Mouse (Mus musculus): Measurements from ENCODE around the gene Nectin4. TPM values are rescaled to one million over a fixed set of nuclear protein-coding genes. Genes with fewer than 3 reads are reported as not detected.
A peak's percentile ranks its signal among the peaks of the same experiment; 100 is the strongest.

The Nectin4 gene
- polyA plus RNA-seq, 1 experiment from 2014 or later = 2.6 TPM

DNA sequence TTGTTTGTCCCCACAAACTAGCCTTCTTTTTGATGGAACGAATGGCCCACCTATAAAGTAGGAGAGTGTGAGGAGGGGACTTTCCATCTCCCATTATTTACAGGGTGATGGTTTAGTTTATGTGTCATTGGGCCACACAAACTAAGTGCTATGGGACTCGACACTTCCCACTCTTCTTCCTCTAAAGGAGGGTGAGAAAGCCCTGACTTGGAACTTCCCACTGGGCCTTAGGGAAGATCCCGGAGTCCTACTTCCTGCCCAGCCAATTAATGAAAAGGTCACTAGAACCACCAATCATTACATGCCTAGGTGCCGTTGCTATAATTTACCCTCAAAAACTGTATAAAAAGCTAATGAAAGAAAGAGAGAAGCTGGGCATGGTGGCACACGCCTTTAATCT lies 62.3 kb downstream of the Nectin4 start:
- H3K9ac ChIP-seq (ENCODE audit: low read depth, low read length) = no peak overlapping the region
- no peak for ATAC-seq (ENCODE audit: low FRiP score, low TSS enrichment)
- H3K36me3 ChIP-seq (ENCODE audit: control insufficient read depth, insufficient read depth, low read length) = no peaks in the 10 kb centered on the region
- no peak overlapping the region for H3K27ac ChIP-seq (ENCODE audit: low read depth, low read length)
- no peak overlapping the region for H3K4me3 ChIP-seq (ENCODE audit: low read length)
- 71% methylated on average over 5 of the region's 5 CpGs for WGBS
- no peak overlapping the region for H3K4me2 ChIP-seq (replicated peaks; ENCODE audit: low read depth, low read length)
- H3K27me3 ChIP-seq (ENCODE audit: control insufficient read depth, insufficient read depth, low read length) = no peaks in the 10 kb centered on the region
- no peaks in the 10 kb centered on the region for H3K9me3 ChIP-seq (ENCODE audit: control insufficient read depth, low read length)
- peaks cover 9% of the 10 kb centered on the region; the same call in 1 of the 2 replicates for H3K4me1 ChIP-seq (ENCODE audit: control insufficient read depth, insufficient read depth, low read length)

DNA sequence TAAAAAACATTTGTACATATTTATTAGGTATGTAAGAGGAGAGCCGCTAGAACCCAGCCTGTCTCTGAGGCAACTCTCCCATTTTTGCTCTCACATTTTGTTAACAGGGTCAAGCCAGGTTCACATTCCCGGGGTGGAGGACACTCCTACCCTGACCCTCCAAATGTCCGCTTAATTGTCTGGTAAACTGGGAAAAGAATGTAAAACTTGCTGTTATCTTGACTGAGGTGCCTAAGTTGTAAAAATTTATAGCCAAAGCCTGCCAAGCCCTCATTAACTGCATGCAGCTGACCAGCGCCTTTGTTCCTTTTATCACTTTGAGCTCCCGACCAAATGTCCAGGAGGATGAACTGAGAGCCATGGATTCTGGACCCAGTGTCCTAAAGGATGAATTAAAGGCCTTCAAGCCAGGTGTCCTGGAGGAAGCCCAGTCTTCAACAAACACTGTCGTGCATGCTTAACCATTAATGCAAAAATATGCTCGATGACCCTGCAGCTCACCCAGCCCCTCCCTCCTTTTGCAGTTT lies 65.5 kb downstream of the Nectin4 start:
- Histone ChIP-seq H3K9me3 (ENCODE audit: control insufficient read depth, low read length) (no peaks in the 10 kb centered on the region), H3K27me3 (ENCODE audit: control insufficient read depth, insufficient read depth, low read length) (no peaks in the 10 kb centered on the region), H3K36me3 (ENCODE audit: control insufficient read depth, insufficient read depth, low read length) (no peaks in the 10 kb centered on the region), H3K27ac (ENCODE audit: low read depth, low read length) (no peak overlapping the region), H3K9ac (ENCODE audit: low read depth, low read length) (no peak overlapping the region), H3K4me2 (replicated peaks; ENCODE audit: low read depth, low read length) (no peak overlapping the region), H3K4me1 (ENCODE audit: control insufficient read depth, insufficient read depth, low read length) (peaks cover 23% of the 10 kb centered on the region), H3K4me3 (ENCODE audit: low read length) (no peak overlapping the region)
- ATAC-seq (ENCODE audit: low FRiP score, low TSS enrichment) = no peak
- WGBS = 9% methylated on average over 7 of the region's 7 CpGs

DNA sequence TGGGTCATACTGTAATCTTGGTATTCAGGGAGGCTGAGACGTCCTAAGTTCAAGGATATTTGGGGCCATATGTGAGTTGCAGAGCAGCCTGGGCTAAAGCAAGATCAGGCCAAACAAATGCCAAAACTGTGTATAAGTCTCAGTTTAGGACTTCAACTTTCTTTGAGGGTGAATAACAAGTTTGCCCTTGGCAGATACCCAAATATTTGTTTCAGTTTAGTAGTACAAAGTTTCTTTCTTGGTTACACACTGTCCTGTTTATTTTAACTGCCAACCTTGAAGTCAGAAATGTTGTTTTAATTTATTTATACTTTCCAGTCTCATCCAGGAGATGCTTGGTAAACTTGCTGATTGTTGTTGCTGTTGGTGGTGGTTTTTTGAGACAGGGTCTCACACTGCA lies 66.1 kb downstream of the Nectin4 start:
- Histone ChIP-seq H3K9me3 (ENCODE audit: control insufficient read depth, low read length) (no peaks in the 10 kb centered on the region), H3K9ac (ENCODE audit: low read depth, low read length) (no peak overlapping the region), H3K4me2 (replicated peaks; ENCODE audit: low read depth, low read length) (no peak overlapping the region), H3K27ac (ENCODE audit: low read depth, low read length) (no peak overlapping the region), H3K4me1 (ENCODE audit: control insufficient read depth, insufficient read depth, low read length) (peaks cover 28% of the 10 kb centered on the region), H3K36me3 (ENCODE audit: control insufficient read depth, insufficient read depth, low read length) (no peaks in the 10 kb centered on the region), H3K27me3 (ENCODE audit: control insufficient read depth, insufficient read depth, low read length) (no peaks in the 10 kb centered on the region), H3K4me3 (ENCODE audit: low read length) (no peak overlapping the region)
- 61% methylated on average over 1 of the region's 1 CpGs for WGBS
- no peak for ATAC-seq (ENCODE audit: low FRiP score, low TSS enrichment)

DNA sequence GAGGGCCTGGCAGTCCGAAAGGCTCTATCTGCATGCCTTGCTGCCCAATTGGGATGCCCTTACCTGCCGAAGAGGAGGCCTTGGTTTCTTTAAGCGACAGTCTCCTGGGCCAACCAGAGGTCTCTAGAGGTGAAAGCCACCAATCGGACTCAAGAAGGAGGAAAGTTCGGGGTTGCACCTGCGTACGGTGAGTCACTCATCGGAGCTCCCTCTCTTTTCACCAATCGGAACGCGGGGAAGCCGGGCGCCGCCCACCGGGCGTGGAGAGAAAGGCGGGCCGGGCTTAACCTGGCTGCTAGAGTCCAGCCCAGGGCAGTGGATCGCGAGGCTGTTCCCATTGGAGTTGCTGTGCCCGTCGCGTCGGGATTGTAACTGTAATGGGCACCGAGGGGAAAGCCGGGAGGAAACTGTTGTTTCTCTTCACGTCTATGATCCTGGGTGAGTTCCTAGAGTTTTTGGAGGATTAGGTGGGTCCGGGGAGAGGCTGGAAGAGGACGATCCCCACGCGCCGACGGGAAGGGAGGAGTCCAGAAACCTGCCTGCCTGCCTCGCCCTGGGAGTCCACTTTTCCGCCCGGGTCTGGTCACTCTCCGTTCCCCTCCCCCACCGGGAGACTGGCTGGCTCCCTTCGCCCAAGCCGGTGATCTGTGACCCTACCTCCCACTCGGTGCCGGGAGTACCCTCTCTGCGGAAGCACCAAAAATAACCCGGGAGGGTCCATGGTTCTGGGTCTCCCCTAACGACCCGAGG lies 67.5 kb downstream of the Nectin4 start, which contains the start of gene F11r:
TSS of gene F11r (plus strand) at position 272 of the 750 bp plus-strand sequence.
- Histone ChIP-seq H3K4me1 (ENCODE audit: control insufficient read depth, insufficient read depth, low read length) (peaks cover 43% of the 10 kb centered on the region), H3K36me3 (ENCODE audit: control insufficient read depth, insufficient read depth, low read length) (no peaks in the 10 kb centered on the region)

More for the DNA sequence above, 67.5 kb downstream of the Nectin4 start, which contains the start of gene F11r:
- peak within 1 kb of the TSS; percentile 73 for H3K4me3 ChIP-seq (ENCODE audit: low read length)
- H3K4me2 ChIP-seq (replicated peaks; ENCODE audit: low read depth, low read length) = peak within 1 kb of the TSS; percentile 68
- no peaks in the 10 kb centered on the region for H3K27me3 ChIP-seq (ENCODE audit: control insufficient read depth, insufficient read depth, low read length)
- peak within 1 kb of the TSS; percentile 77 for H3K9ac ChIP-seq (ENCODE audit: low read depth, low read length)
- H3K9me3 ChIP-seq (ENCODE audit: control insufficient read depth, low read length) = no peaks in the 10 kb centered on the region
- 1% methylated on average over 45 of the region's 46 CpGs for WGBS
- H3K27ac ChIP-seq (ENCODE audit: low read depth, low read length) = peak within 1 kb of the TSS; percentile 80
- ATAC-seq (ENCODE audit: low FRiP score, low TSS enrichment) = peak; percentile 88

Other genes with a start within 250 kb of the Nectin4 start
- gene Sdhc, start 219.5 kb upstream of the Nectin4 start, polyA plus RNA-seq (2014; fragmentation: Nextera tagmentation; extraction: Ambion mirVana) = 291 and 322 TPM in 2 replicates
- 0.24 TPM in 1 of 2 replicates, not detected in the other for gene Mpz, start 219.4 kb upstream of the Nectin4 start, polyA plus RNA-seq (2014; fragmentation: Nextera tagmentation; extraction: Ambion mirVana)
- gene Pcp4l1, start 173.8 kb upstream of the Nectin4 start, polyA plus RNA-seq (2014; fragmentation: Nextera tagmentation; extraction: Ambion mirVana) = 2.1 and 2.6 TPM in 2 replicates
- 0.24 and 0.27 TPM in 2 replicates for gene Nr1i3, start 156.1 kb upstream of the Nectin4 start, polyA plus RNA-seq (2014; fragmentation: Nextera tagmentation; extraction: Ambion mirVana)
- 31.3 and 36.4 TPM in 2 replicates for gene Tomm40l, start 147.6 kb upstream of the Nectin4 start, polyA plus RNA-seq (2014; fragmentation: Nextera tagmentation; extraction: Ambion mirVana)
- 3.5 and 5.7 TPM in 2 replicates for gene Apoa2, start 145.0 kb upstream of the Nectin4 start, polyA plus RNA-seq (2014; fragmentation: Nextera tagmentation; extraction: Ambion mirVana)
- gene Fcer1g, start 135.7 kb upstream of the Nectin4 start, polyA plus RNA-seq (2014; fragmentation: Nextera tagmentation; extraction: Ambion mirVana) = 30.7 and 32.1 TPM in 2 replicates
- gene Adamts4, start 119.7 kb upstream of the Nectin4 start, polyA plus RNA-seq (2014; fragmentation: Nextera tagmentation; extraction: Ambion mirVana) = 4.1 and 6.9 TPM in 2 replicates
- gene Ndufs2, start 118.7 kb upstream of the Nectin4 start, polyA plus RNA-seq (2014; fragmentation: Nextera tagmentation; extraction: Ambion mirVana) = 229 and 293 TPM in 2 replicates
- gene B4galt3, start 99.8 kb upstream of the Nectin4 start, polyA plus RNA-seq (2014; fragmentation: Nextera tagmentation; extraction: Ambion mirVana) = 69.9 and 79.2 TPM in 2 replicates
- gene Ppox, start 88.9 kb upstream of the Nectin4 start, polyA plus RNA-seq (2014; fragmentation: Nextera tagmentation; extraction: Ambion mirVana) = 43.7 and 58.1 TPM in 2 replicates
- gene Usp21, start 82.1 kb upstream of the Nectin4 start, polyA plus RNA-seq (2014; fragmentation: Nextera tagmentation; extraction: Ambion mirVana) = 74.4 and 87.9 TPM in 2 replicates
- 114 and 123 TPM in 2 replicates for gene Ufc1, start 75.1 kb upstream of the Nectin4 start, polyA plus RNA-seq (2014; fragmentation: Nextera tagmentation; extraction: Ambion mirVana)
- 38.8 and 47.1 TPM in 2 replicates for gene Dedd, start 41.0 kb upstream of the Nectin4 start, polyA plus RNA-seq (2014; fragmentation: Nextera tagmentation; extraction: Ambion mirVana)
- 33.7 and 34.5 TPM in 2 replicates for gene Nit1, start 24.5 kb upstream of the Nectin4 start, polyA plus RNA-seq (2014; fragmentation: Nextera tagmentation; extraction: Ambion mirVana)
- gene Pfdn2, start 24.4 kb upstream of the Nectin4 start, polyA plus RNA-seq (2014; fragmentation: Nextera tagmentation; extraction: Ambion mirVana) = 53.7 and 103 TPM in 2 replicates
- 2.2 and 2.4 TPM in 2 replicates for gene Klhdc9, start 9.3 kb upstream of the Nectin4 start, polyA plus RNA-seq (2014; fragmentation: Nextera tagmentation; extraction: Ambion mirVana)
- gene Arhgap30, start 18.9 kb downstream of the Nectin4 start, polyA plus RNA-seq (2014; fragmentation: Nextera tagmentation; extraction: Ambion mirVana) = 0.69 and 0.81 TPM in 2 replicates
- gene Usf1, start 41.2 kb downstream of the Nectin4 start, polyA plus RNA-seq (2014; fragmentation: Nextera tagmentation; extraction: Ambion mirVana) = 85.4 and 86.4 TPM in 2 replicates
- 2.2 and 4.0 TPM in 2 replicates for gene Tstd1, start 48.8 kb downstream of the Nectin4 start, polyA plus RNA-seq (2014; fragmentation: Nextera tagmentation; extraction: Ambion mirVana)
- gene F11r, start 67.4 kb downstream of the Nectin4 start, polyA plus RNA-seq (2014; fragmentation: Nextera tagmentation; extraction: Ambion mirVana) = 96.4 and 127 TPM in 2 replicates
- 10.3 and 14.7 TPM in 2 replicates for gene Alyref2, start 133.4 kb downstream of the Nectin4 start, polyA plus RNA-seq (2014; fragmentation: Nextera tagmentation; extraction: Ambion mirVana)
- gene Itln1, start 165.2 kb downstream of the Nectin4 start, polyA plus RNA-seq (2014; fragmentation: Nextera tagmentation; extraction: Ambion mirVana) = not detected in 2 replicates
- gene Cd244a, start 189.1 kb downstream of the Nectin4 start, polyA plus RNA-seq (2014; fragmentation: Nextera tagmentation; extraction: Ambion mirVana) = not detected in 2 replicates
- not detected in 2 replicates for gene Ly9, start 237.3 kb downstream of the Nectin4 start, polyA plus RNA-seq (2014; fragmentation: Nextera tagmentation; extraction: Ambion mirVana)

Measured in kidney, embryonic 14.5 days (tissue).